Mouse (Mus musculus): ENCODE measurements around the gene Pde5a. TPM values are rescaled to one million over a fixed set of nuclear protein-coding genes. Genes with fewer than 3 reads are reported as not detected.

The Pde5a gene
- total RNA-seq, 2 experiments from 2014 or later: 1.7 to 2.0 TPM

DNA sequence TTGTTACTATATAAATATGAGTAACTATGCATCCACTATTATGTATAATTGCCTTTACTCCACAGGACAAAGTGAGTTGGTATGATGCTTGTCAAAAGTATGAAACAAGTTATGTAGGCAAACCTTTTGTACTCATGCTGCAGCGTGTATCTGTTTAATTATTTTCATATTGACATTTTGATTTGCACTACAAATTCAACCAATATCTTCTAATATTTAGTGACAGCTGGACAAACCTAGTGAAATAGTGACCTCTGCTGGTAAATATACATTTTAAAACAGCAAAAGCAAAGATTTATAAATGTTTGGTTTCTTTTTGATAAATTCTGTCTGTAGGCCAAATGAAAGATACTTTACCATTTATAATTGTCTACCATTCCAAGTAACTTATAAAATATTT, 55.5 kb downstream of the Pde5a start:
- peak; percentile 55 for TF ChIP-seq CTCF (IDR thresholded peaks at IDR 0.05)
- no peak for DNase-seq
- Histone ChIP-seq H3K27ac (no peak overlapping the region), H3K4me3 (no peak overlapping the region)
- intact Hi-C loops (cut with DNase I): loop anchor here (1.0 kb wide), 1 partner anchor 136 kb away; no protein-coding TSS in a partner anchor

DNA sequence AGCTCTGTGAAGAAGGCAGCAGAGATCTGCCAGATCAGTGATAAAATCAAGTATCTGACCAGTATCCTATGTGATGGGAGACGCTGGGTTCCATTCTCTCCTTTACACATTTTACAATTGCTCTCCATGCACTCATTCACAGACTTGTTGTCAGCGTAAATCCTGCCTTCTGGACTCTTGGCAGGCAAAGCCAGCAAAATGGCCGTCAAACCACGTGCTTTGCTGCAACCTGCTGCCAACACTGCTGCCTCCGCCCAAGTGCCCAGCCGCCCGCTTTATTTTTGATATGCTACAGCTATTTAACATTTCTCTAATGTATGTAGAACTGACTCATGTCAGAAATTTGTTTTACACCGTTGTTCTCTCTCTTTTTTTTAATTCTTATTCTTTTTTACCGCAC, 59.6 kb downstream of the Pde5a start:
- intact Hi-C loops (cut with DNase I): no loop called here
- DNase-seq: no peak
- Histone ChIP-seq H3K4me3 (no peak overlapping the region), H3K27ac (no peak overlapping the region)
- no peak for TF ChIP-seq CTCF (IDR thresholded peaks at IDR 0.05)

- Histone ChIP-seq H3K4me3 (no peak overlapping the region), H3K27ac (no peak overlapping the region)
- no peak for TF ChIP-seq CTCF (IDR thresholded peaks at IDR 0.05)
- no peak for DNase-seq
- intact Hi-C loops (cut with DNase I): no loop called here
Observed at GRCm38 (mm10) chr3:122789544-122789943, 60.8 kb downstream of the Pde5a start.

- DNase-seq: no peak
- Histone ChIP-seq H3K4me3 (no peak overlapping the region), H3K27ac (no peak overlapping the region)
- intact Hi-C loops (cut with DNase I): no loop called here
- no peak for TF ChIP-seq CTCF (IDR thresholded peaks at IDR 0.05)
Observed at GRCm38 (mm10) chr3:122800050-122800449, 71.3 kb downstream of the Pde5a start.

GRCm38 (mm10) chr3:122800553-122801435, 72.0 kb downstream of the Pde5a start:
- Histone ChIP-seq H3K27ac (no peak overlapping the region), H3K4me3 (no peak overlapping the region)
- no peak for TF ChIP-seq CTCF (IDR thresholded peaks at IDR 0.05)
- DNase-seq: no peak
- intact Hi-C loops (cut with DNase I): no loop called here

- DNase-seq: no peak
- no peak for TF ChIP-seq CTCF (IDR thresholded peaks at IDR 0.05)
- no peak overlapping the region for H3K4me3 ChIP-seq
- intact Hi-C loops (cut with DNase I): no loop called here
- peak overlapping the region; percentile 35; the same call in 1 of the 2 replicates for H3K27ac ChIP-seq
Observed at GRCm38 (mm10) chr3:122801436-122802221, 72.9 kb downstream of the Pde5a start.

DNA sequence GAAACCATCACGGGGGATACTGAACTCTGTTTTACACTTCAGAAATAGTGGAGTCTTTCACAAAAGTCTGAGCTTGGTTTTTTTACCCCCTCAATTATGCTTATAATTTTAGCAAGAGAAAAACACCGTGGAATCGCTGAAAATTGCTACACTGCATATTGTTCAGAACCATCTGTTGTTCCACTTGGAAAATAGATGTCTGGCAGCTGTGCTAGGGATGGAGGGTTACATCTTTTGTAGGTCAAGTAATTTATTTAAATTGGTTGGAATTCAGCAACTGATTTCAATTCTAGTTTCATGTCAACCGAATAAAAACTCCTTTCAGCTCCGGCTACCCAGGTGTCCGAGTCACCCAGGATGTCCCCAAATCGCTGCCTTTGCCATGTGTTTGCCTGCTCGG, 78.6 kb downstream of the Pde5a start:
- Histone ChIP-seq H3K27ac (no peak overlapping the region), H3K4me3 (no peak overlapping the region)
- intact Hi-C loops (cut with DNase I): no loop called here
- no peak for TF ChIP-seq CTCF (IDR thresholded peaks at IDR 0.05)
- no peak for DNase-seq

GRCm38 (mm10) chr3:122810090-122810863, 81.5 kb downstream of the Pde5a start:
- Histone ChIP-seq H3K27ac (no peak overlapping the region), H3K4me3 (no peak overlapping the region)
- no peak for TF ChIP-seq CTCF (IDR thresholded peaks at IDR 0.05)
- DNase-seq: no peak
- intact Hi-C loops (cut with DNase I): no loop called here

- H3K4me3 ChIP-seq: no peak overlapping the region
- intact Hi-C loops (cut with DNase I): no loop called here
- DNase-seq: no peak
- H3K27ac ChIP-seq: no peak overlapping the region
- TF ChIP-seq CTCF (IDR thresholded peaks at IDR 0.05): no peak
Observed at GRCm38 (mm10) chr3:122810986-122811385, 82.2 kb downstream of the Pde5a start.

DNA sequence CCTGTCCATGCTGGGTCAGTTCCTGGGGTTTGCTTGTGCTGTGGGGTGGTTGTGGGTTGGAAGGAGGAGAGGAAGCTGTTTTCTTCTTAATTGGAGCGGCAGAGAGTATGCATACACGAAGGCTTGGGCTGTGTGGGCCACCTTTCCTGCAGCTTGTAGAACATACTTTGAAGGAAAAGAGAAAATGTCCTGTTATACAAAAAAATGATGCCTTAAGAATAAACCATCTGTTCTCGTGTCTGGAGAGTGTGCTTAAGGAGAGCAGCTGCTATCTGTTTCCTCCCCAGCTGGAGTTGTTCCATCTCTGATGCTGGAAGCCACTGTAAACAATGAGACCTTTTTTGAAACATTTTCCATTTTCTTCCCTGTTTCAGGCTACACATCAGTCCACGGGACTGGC, 85.8 kb downstream of the Pde5a start:
- intact Hi-C loops (cut with DNase I): no loop called here

GRCm38 (mm10) chr3:122818282-122818681, 89.5 kb downstream of the Pde5a start:
- DNase-seq: no peak
- TF ChIP-seq CTCF (IDR thresholded peaks at IDR 0.05): no peak
- no peak overlapping the region for H3K27ac ChIP-seq

More for the DNA sequence above, 85.8 kb downstream of the Pde5a start:
- no peak for TF ChIP-seq CTCF (IDR thresholded peaks at IDR 0.05)
- no peak for DNase-seq
- Histone ChIP-seq H3K27ac (peak overlapping the region; percentile 28; the same call in 1 of the 2 replicates), H3K4me3 (no peak overlapping the region)

GRCm38 (mm10) chr3:122820700-122821099, 92.0 kb downstream of the Pde5a start:
- Histone ChIP-seq H3K4me3 (no peak overlapping the region), H3K27ac (no peak overlapping the region)
- TF ChIP-seq CTCF (IDR thresholded peaks at IDR 0.05): no peak
- intact Hi-C loops (cut with DNase I): no loop called here
- no peak for DNase-seq

More at GRCm38 (mm10) chr3:122818282-122818681, 89.5 kb downstream of the Pde5a start:
- no peak overlapping the region for H3K4me3 ChIP-seq
- intact Hi-C loops (cut with DNase I): no loop called here

Measured in gastrocnemius, adult 2 months (tissue).